Mouse (Mus musculus) heart, embryonic 12.5 days (tissue): Measurements from ENCODE around the gene Bnip1. TPM values are rescaled to one million over a fixed set of nuclear protein-coding genes. Genes with fewer than 3 reads are reported as not detected.

Experiments used
- ATAC-seq: fragments of 200-750 bp; cut with Nextera tagmentation; 2 replicates; pipeline ENCODE4 v1.8.0; 2017; ENCODE audit warnings: moderate TSS enrichment, moderate library complexity; ENCODE audit not compliant: insufficient number of reproducible peaks, low FRiP score
- H3K27ac ChIP-seq: fragments of 300-500 bp; sonication (generic); 2 replicates; pipeline ENCODE4 v1.5.1; 2016; ENCODE audit warnings: mild to moderate bottlenecking, moderate library complexity; ENCODE audit not compliant: poor library complexity, severe bottlenecking
- H3K27me3 ChIP-seq: fragments of 300-500 bp; sonication (generic); replicated peaks from 2 replicates; pipeline ENCODE4 v1.6.1; 2016; ENCODE audit warnings: mild to moderate bottlenecking, moderate library complexity
- H3K36me3 ChIP-seq: fragments of 300-500 bp; sonication (generic); 2 replicates; pipeline ENCODE4 v1.6.1; 2016; ENCODE audit warnings: mild to moderate bottlenecking, moderate library complexity
- H3K4me1 ChIP-seq: fragments of 300-500 bp; sonication (generic); replicated peaks from 2 replicates; pipeline ENCODE4 v1.6.1; 2016; ENCODE audit warnings: mild to moderate bottlenecking
- H3K4me2 ChIP-seq: fragments of 300-500 bp; sonication (generic); 2 replicates; pipeline ENCODE4 v1.6.1; 2016; ENCODE audit warnings: mild to moderate bottlenecking, moderate library complexity
- H3K4me3 ChIP-seq: fragments of 300-500 bp; sonication (generic); 2 replicates; pipeline ENCODE4 v1.5.1; 2016; ENCODE audit warnings: mild to moderate bottlenecking
- H3K9ac ChIP-seq: fragments of 300-500 bp; sonication (generic); 2 replicates; pipeline ENCODE4 v1.6.1; 2016; ENCODE audit warnings: mild to moderate bottlenecking, moderate library complexity
- H3K9me3 ChIP-seq: fragments of 300-500 bp; sonication (generic); replicated peaks from 2 replicates; pipeline ENCODE4 v1.6.1; 2016; ENCODE audit warnings: mild to moderate bottlenecking, moderate library complexity
- WGBS: fragments of 180-500 bp; shearing (Covaris S2); methylation state at CpG from one replicate; pipeline ENCODE4 v1.1.7; 2016; 5-methylcytosine and 5-hydroxymethylcytosine counted together
- polyA plus RNA-seq: library from polyadenylated mRNA; unstranded; fragments of >200 nt; fragmentation: Nextera tagmentation; extraction: Ambion mirVana; gene quantifications from 2 replicates; pipeline ENCODE4 v1.2.1, GENCODE M21; 2016

Bnip1 gene
- polyA plus RNA-seq, 1 experiment from 2014 or later: 51.1 TPM

- Histone ChIP-seq H3K9ac (no peak overlapping the region; the same call in 1 of the 2 replicates), H3K9me3 (peaks cover 7% of the 10 kb centered on the region), H3K4me1 (peaks cover 9% of the 10 kb centered on the region; the same call in 1 of the 2 replicates), H3K4me3 (no peak overlapping the region), H3K4me2 (peak overlapping the region; percentile 82), H3K36me3 (peaks cover 59% of the 10 kb centered on the region), H3K27me3 (peaks cover 50% of the 10 kb centered on the region), H3K27ac (peak overlapping the region; percentile 43; the same call in 1 of the 2 replicates)
- no peak for ATAC-seq
- WGBS: 56% methylated on average over 9 of the region's 9 CpGs
These were observed 54.3 kb downstream of the Bnip1 start for GRCm38 (mm10) chr17:26834966-26835755.

- Histone ChIP-seq H3K27me3 (peaks cover 56% of the 10 kb centered on the region), H3K9me3 (peaks cover 2% of the 10 kb centered on the region), H3K4me2 (peak overlapping the region; percentile 82), H3K4me3 (peak overlapping the region; percentile 77), H3K27ac (peak overlapping the region; percentile 97), H3K36me3 (peaks cover 51% of the 10 kb centered on the region), H3K9ac (peak overlapping the region; percentile 95), H3K4me1 (peaks cover 9% of the 10 kb centered on the region; the same call in 1 of the 2 replicates)
- 32% methylated on average over 8 of the region's 8 CpGs for WGBS
- no peak for ATAC-seq
These were observed 55.1 kb downstream of the Bnip1 start for GRCm38 (mm10) chr17:26835956-26836355.

GRCm38 (mm10) chr17:26836377-26836776 is 55.5 kb downstream of the Bnip1 start:
- peak overlapping the region; percentile 97 for H3K27ac ChIP-seq
- peak overlapping the region; percentile 77 for H3K4me3 ChIP-seq
- peak overlapping the region; percentile 82 for H3K4me2 ChIP-seq
- H3K9me3 ChIP-seq: no peaks in the 10 kb centered on the region; the same call in 1 of the 2 replicates
- 22% methylated on average over 5 of the region's 5 CpGs for WGBS
- ATAC-seq: no peak
- H3K4me1 ChIP-seq: peaks cover 9% of the 10 kb centered on the region; the same call in 1 of the 2 replicates
- peaks cover 60% of the 10 kb centered on the region for H3K27me3 ChIP-seq
- H3K9ac ChIP-seq: peak overlapping the region; percentile 95
- peaks cover 47% of the 10 kb centered on the region for H3K36me3 ChIP-seq

GRCm38 (mm10) chr17:26836786-26837545 is 56.1 kb downstream of the Bnip1 start:
- peak overlapping the region; percentile 82 for H3K4me2 ChIP-seq
- H3K4me3 ChIP-seq: peak overlapping the region; percentile 77
- H3K36me3 ChIP-seq: peaks cover 47% of the 10 kb centered on the region
- H3K9ac ChIP-seq: peak overlapping the region; percentile 95
- H3K4me1 ChIP-seq: peaks cover 9% of the 10 kb centered on the region; the same call in 1 of the 2 replicates
- ATAC-seq: no peak
- peaks cover 61% of the 10 kb centered on the region for H3K27me3 ChIP-seq
- WGBS: 9% methylated on average over 19 of the region's 19 CpGs
- peak overlapping the region; percentile 97 for H3K27ac ChIP-seq
- no peaks in the 10 kb centered on the region; the same call in 1 of the 2 replicates for H3K9me3 ChIP-seq

- 12% methylated on average over 7 of the region's 7 CpGs for WGBS
- H3K27me3 ChIP-seq: peaks cover 67% of the 10 kb centered on the region
- H3K4me3 ChIP-seq: peak overlapping the region; percentile 77
- H3K4me1 ChIP-seq: peaks cover 11% of the 10 kb centered on the region; the same call in 1 of the 2 replicates
- H3K9ac ChIP-seq: peak overlapping the region; percentile 95
- ATAC-seq: no peak
- peak overlapping the region; percentile 97 for H3K27ac ChIP-seq
- H3K9me3 ChIP-seq: no peaks in the 10 kb centered on the region; the same call in 1 of the 2 replicates
- peaks cover 47% of the 10 kb centered on the region for H3K36me3 ChIP-seq
- peak overlapping the region; percentile 82 for H3K4me2 ChIP-seq
These were observed 56.7 kb downstream of the Bnip1 start for GRCm38 (mm10) chr17:26837546-26837985.

GRCm38 (mm10) chr17:26838191-26838910 is 57.5 kb downstream of the Bnip1 start:
- H3K27me3 ChIP-seq: peaks cover 74% of the 10 kb centered on the region
- no peaks in the 10 kb centered on the region; the same call in 1 of the 2 replicates for H3K9me3 ChIP-seq
- no peak for ATAC-seq
- peak overlapping the region; percentile 77 for H3K4me3 ChIP-seq
- WGBS: 8% methylated on average over 37 of the region's 37 CpGs
- peaks cover 17% of the 10 kb centered on the region; the same call in 1 of the 2 replicates for H3K4me1 ChIP-seq
- H3K36me3 ChIP-seq: peaks cover 46% of the 10 kb centered on the region
- peak overlapping the region; percentile 82 for H3K4me2 ChIP-seq
- H3K9ac ChIP-seq: peak overlapping the region; percentile 95
- peak overlapping the region; percentile 97 for H3K27ac ChIP-seq

GRCm38 (mm10) chr17:26838911-26839717 is 58.2 kb downstream of the Bnip1 start:
- H3K9ac ChIP-seq: peak overlapping the region; percentile 95
- peak overlapping the region; percentile 82 for H3K4me2 ChIP-seq
- peak overlapping the region; percentile 77 for H3K4me3 ChIP-seq
- peaks cover 77% of the 10 kb centered on the region for H3K27me3 ChIP-seq
- 2% methylated on average over 87 of the region's 87 CpGs for WGBS
- peaks cover 17% of the 10 kb centered on the region; the same call in 1 of the 2 replicates for H3K4me1 ChIP-seq
- H3K36me3 ChIP-seq: peaks cover 39% of the 10 kb centered on the region
- no peaks in the 10 kb centered on the region; the same call in 1 of the 2 replicates for H3K9me3 ChIP-seq
- peak overlapping the region; percentile 97 for H3K27ac ChIP-seq
- ATAC-seq: no peak

GRCm38 (mm10) chr17:26839718-26840438 is 59.0 kb downstream of the Bnip1 start:
- Histone ChIP-seq H3K9ac (peak overlapping the region; percentile 95), H3K9me3 (no peaks in the 10 kb centered on the region), H3K27ac (peak overlapping the region; percentile 97), H3K36me3 (peaks cover 31% of the 10 kb centered on the region), H3K4me1 (peaks cover 21% of the 10 kb centered on the region; the same call in 1 of the 2 replicates), H3K4me3 (peak overlapping the region; percentile 77), H3K27me3 (peaks cover 77% of the 10 kb centered on the region), H3K4me2 (peak overlapping the region; percentile 82)
- ATAC-seq: no peak
- WGBS: 2% methylated on average over 26 of the region's 26 CpGs

GRCm38 (mm10) chr17:26840439-26840780 is 59.5 kb downstream of the Bnip1 start:
- WGBS: 9% methylated on average over 9 of the region's 9 CpGs
- no peaks in the 10 kb centered on the region for H3K9me3 ChIP-seq
- peak overlapping the region; percentile 97 for H3K27ac ChIP-seq
- H3K4me3 ChIP-seq: peak overlapping the region; percentile 77
- peak overlapping the region; percentile 82 for H3K4me2 ChIP-seq
- ATAC-seq: no peak
- H3K4me1 ChIP-seq: peaks cover 18% of the 10 kb centered on the region; the same call in 1 of the 2 replicates
- peak overlapping the region; percentile 95 for H3K9ac ChIP-seq
- H3K36me3 ChIP-seq: peaks cover 27% of the 10 kb centered on the region
- H3K27me3 ChIP-seq: peaks cover 75% of the 10 kb centered on the region
